Mouse (Mus musculus): ENCODE measurements around the gene Mpig6b.

- no peak for TF ChIP-seq POLR2A (IDR thresholded peaks at IDR 0.05; ENCODE audit: borderline replicate concordance, insufficient read depth, low read length)
- no peak for TF ChIP-seq CTCF (IDR thresholded peaks at IDR 0.05; ENCODE audit: borderline replicate concordance, insufficient read depth, low read depth, low read length)
Observed at GRCm38 (mm10) chr17:35104754-35105153, 38.8 kb upstream of the Mpig6b start.

Data from cerebellum, adult 2 months (tissue).